Mouse (Mus musculus): ENCODE measurements at regions not wholly inside any gene's neighbourhood (a gene's known extent, or its start where the extent isn't known, plus 50 kb on each side); places are given as distances from the start of the nearest gene placed in this dataset.
"Not testable (repeated sequence)": the region's sequence is repeated elsewhere in the genome, so short reads cannot be mapped to it uniquely, and the experiment has no call there.

GRCm38 (mm10) chr8:30063148-30063547 is 2615.7 kb downstream of the Poteg start:
- DNase-seq, result no peak

- DNase-seq, result no peak
Measured at GRCm38 (mm10) chr8:30077726-30078125, 2630.3 kb downstream of the Poteg start.

GRCm38 (mm10) chr8:30127766-30128165 is 2680.3 kb downstream of the Poteg start:
- DNase-seq, result no peak

- DNase-seq, result no peak
Measured at GRCm38 (mm10) chr8:30134999-30135398, 2687.5 kb downstream of the Poteg start.

GRCm38 (mm10) chr8:30151181-30151844 is 2703.8 kb downstream of the Poteg start:
- DNase-seq, result no peak

GRCm38 (mm10) chr8:30152921-30153320 is 2705.5 kb downstream of the Poteg start:
- DNase-seq, result no peak

- DNase-seq, result no peak
Measured at GRCm38 (mm10) chr8:30171881-30172280, 2724.4 kb downstream of the Poteg start.

GRCm38 (mm10) chr8:30202746-30203145 is 2755.3 kb downstream of the Poteg start:
- not testable (repeated sequence) for DNase-seq

GRCm38 (mm10) chr8:30227354-30227753 is 2779.9 kb downstream of the Poteg start:
- DNase-seq, result peak; percentile 17

GRCm38 (mm10) chr8:30233266-30233665 is 2785.8 kb downstream of the Poteg start:
- DNase-seq, result no peak

- DNase-seq, result no peak
Measured at GRCm38 (mm10) chr8:30251797-30252196, 2804.3 kb downstream of the Poteg start.

- DNase-seq, result no peak
Measured at GRCm38 (mm10) chr8:30269949-30270910, 2822.8 kb downstream of the Poteg start.

- DNase-seq, result no peak
Measured at GRCm38 (mm10) chr8:30289169-30289568, 2841.7 kb downstream of the Poteg start.

- no peak for DNase-seq
Measured at GRCm38 (mm10) chr8:30331201-30331600, 2883.7 kb downstream of the Poteg start.

GRCm38 (mm10) chr8:30333352-30333751 is 2885.9 kb downstream of the Poteg start:
- DNase-seq, result no peak

- DNase-seq, result no peak
Measured at GRCm38 (mm10) chr8:30359464-30359863, 2912.0 kb downstream of the Poteg start.

GRCm38 (mm10) chr8:30365721-30366120 is 2918.3 kb downstream of the Poteg start:
- no peak for DNase-seq

- no peak for DNase-seq
Measured at GRCm38 (mm10) chr8:30391936-30392335, 2944.5 kb downstream of the Poteg start.

GRCm38 (mm10) chr8:30439423-30439822 is 2989.1 kb upstream of the 5930422O12Rik start:
- no peak for DNase-seq

GRCm38 (mm10) chr8:30441821-30442220 is 2986.7 kb upstream of the 5930422O12Rik start:
- DNase-seq, result peak; percentile 18

GRCm38 (mm10) chr8:30443874-30444273 is 2984.6 kb upstream of the 5930422O12Rik start:
- no peak for DNase-seq

GRCm38 (mm10) chr8:30444274-30444673 is 2984.2 kb upstream of the 5930422O12Rik start:
- DNase-seq, result no peak

- no peak for DNase-seq
Measured at GRCm38 (mm10) chr8:30458136-30458535, 2970.4 kb upstream of the 5930422O12Rik start.

GRCm38 (mm10) chr8:30482956-30483355 is 2945.6 kb upstream of the 5930422O12Rik start:
- DNase-seq, result no peak

Measured in cerebellum, adult 9-10 months (tissue).